Mouse (Mus musculus) erythroblast, embryonic 14.5 days (primary cell): ENCODE measurements around the gene Kpna4. TPM values are rescaled to one million over a fixed set of nuclear protein-coding genes. Genes with fewer than 3 reads are reported as not detected.

Experiments
- H3K27me3 ChIP-seq: 2 replicates; pipeline ENCODE4 v1.6.1; 2012; ENCODE audit warnings: inconsistent platforms; ENCODE audit not compliant: control insufficient read depth
- H3K36me3 ChIP-seq: 2 replicates; pipeline ENCODE4 v1.6.1; 2012; ENCODE audit warnings: mild to moderate bottlenecking, inconsistent platforms; ENCODE audit not compliant: control insufficient read depth
- H3K4me1 ChIP-seq: 2 replicates; pipeline ENCODE4 v1.6.1; 2012; ENCODE audit warnings: inconsistent platforms; ENCODE audit not compliant: control insufficient read depth
- H3K4me3 ChIP-seq: replicated peaks from 2 replicates; pipeline ENCODE3; 2012; ENCODE audit warnings: moderate library complexity, mild to moderate bottlenecking, inconsistent platforms
- H3K9me3 ChIP-seq: 2 replicates; pipeline ENCODE4 v1.6.1; 2012; ENCODE audit warnings: low read length, inconsistent platforms, mixed read lengths; ENCODE audit not compliant: control insufficient read depth
- GATA1 ChIP-seq: IDR thresholded peaks from 2 replicates; pipeline ENCODE4 v1.6.1; 2012; ENCODE audit warnings: low read length, inconsistent platforms, mixed read lengths
- TAL1 ChIP-seq: IDR thresholded peaks from 3 replicates; pipeline ENCODE4 v1.6.1; 2012; ENCODE audit warnings: low read length, inconsistent platforms, mixed read lengths
- polyA plus RNA-seq: library from polyadenylated mRNA; stranded (reverse); fragments of >175 nt; gene quantifications from 2 replicates; pipeline ENCODE4 v1.2.3, GENCODE M21; 2012

The Kpna4 gene
- polyA plus RNA-seq, 1 experiment: 0.58 TPM

- TF ChIP-seq GATA1: no peak
- TF ChIP-seq TAL1: no peak
- Histone ChIP-seq H3K4me1 (peaks cover 91% of the 10 kb centered on the region), H3K4me3 (peak overlapping the region; percentile 58), H3K36me3 (peaks cover 25% of the 10 kb centered on the region), H3K9me3 (no peaks in the 10 kb centered on the region), H3K27me3 (no peaks in the 10 kb centered on the region)
These were observed 71.0 kb downstream of the Kpna4 start for GRCm38 (mm10) chr3:69055871-69056270.

DNA sequence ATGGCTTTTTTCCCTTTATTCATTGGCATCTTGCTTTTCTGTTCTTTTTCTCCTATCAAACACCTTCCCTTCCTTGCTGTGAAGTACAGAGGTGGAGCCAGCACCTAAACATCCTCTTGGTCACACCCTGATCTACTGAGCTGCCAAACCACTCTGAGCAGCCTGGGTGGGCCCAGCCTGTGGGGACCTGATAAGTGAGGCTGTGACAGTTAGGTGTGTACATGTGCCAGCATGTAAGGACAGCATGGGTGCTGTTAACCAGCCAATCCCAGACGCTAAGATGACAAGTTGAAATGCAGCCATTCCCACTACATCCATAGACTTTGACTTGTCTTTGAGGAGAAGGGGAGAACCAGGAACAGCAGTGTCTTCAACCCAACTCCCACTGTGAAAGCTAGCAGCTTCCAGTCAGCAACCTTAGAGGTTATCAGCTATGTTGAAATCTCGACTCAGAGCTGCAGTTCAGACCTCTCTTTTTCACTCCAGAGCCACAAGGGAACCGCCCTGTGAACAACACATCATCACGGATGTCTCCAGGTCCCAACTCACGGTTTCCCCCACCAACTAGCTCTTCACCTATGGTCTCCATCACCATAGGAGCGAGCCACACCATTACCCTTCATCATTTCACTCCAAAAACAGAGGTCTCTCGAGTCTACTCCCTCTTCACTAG, 72.0 kb downstream of the Kpna4 start:
- no peaks in the 10 kb centered on the region for H3K9me3 ChIP-seq
- peaks cover 22% of the 10 kb centered on the region for H3K36me3 ChIP-seq
- H3K27me3 ChIP-seq: no peaks in the 10 kb centered on the region
- peaks cover 92% of the 10 kb centered on the region for H3K4me1 ChIP-seq
- TF ChIP-seq TAL1 (peak; percentile 97), GATA1 (peak; percentile 88)
- peak overlapping the region; percentile 58 for H3K4me3 ChIP-seq

- Histone ChIP-seq H3K4me1 (peaks cover 86% of the 10 kb centered on the region), H3K36me3 (peaks cover 25% of the 10 kb centered on the region), H3K9me3 (no peaks in the 10 kb centered on the region), H3K27me3 (no peaks in the 10 kb centered on the region), H3K4me3 (no peak overlapping the region)
- no peak for TF ChIP-seq TAL1
- TF ChIP-seq GATA1: no peak
These were observed 75.0 kb downstream of the Kpna4 start for GRCm38 (mm10) chr3:69051894-69052293.

DNA sequence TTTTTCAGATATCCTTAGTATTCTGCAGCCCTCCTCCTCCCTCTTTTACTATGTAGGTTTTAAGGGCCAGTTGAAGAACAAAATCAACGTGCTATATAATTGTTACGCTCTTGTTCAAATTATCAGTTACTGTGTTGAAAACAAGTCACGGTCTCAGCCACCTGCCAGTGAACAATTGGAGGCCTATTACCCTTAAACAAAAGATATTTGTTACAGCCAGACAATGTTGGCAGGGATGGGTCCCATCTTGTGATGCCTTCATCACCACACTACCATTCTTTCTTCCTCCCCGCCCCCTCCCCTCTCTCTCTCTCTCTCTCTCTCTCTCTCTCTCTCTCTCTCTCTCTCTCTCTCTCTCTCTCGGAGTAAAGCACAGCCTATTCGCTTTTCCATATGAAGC, 77.9 kb downstream of the Kpna4 start:
- Histone ChIP-seq H3K4me1 (peaks cover 76% of the 10 kb centered on the region), H3K27me3 (no peaks in the 10 kb centered on the region), H3K9me3 (no peaks in the 10 kb centered on the region), H3K4me3 (no peak overlapping the region), H3K36me3 (peaks cover 29% of the 10 kb centered on the region)
- TF ChIP-seq GATA1: no peak
- TF ChIP-seq TAL1: no peak

- TF ChIP-seq TAL1 (no peak), GATA1 (no peak)
- Histone ChIP-seq H3K36me3 (peaks cover 37% of the 10 kb centered on the region), H3K4me1 (peaks cover 63% of the 10 kb centered on the region), H3K9me3 (no peaks in the 10 kb centered on the region), H3K4me3 (no peak overlapping the region), H3K27me3 (no peaks in the 10 kb centered on the region)
These were observed 79.2 kb downstream of the Kpna4 start for GRCm38 (mm10) chr3:69047684-69048083.

DNA sequence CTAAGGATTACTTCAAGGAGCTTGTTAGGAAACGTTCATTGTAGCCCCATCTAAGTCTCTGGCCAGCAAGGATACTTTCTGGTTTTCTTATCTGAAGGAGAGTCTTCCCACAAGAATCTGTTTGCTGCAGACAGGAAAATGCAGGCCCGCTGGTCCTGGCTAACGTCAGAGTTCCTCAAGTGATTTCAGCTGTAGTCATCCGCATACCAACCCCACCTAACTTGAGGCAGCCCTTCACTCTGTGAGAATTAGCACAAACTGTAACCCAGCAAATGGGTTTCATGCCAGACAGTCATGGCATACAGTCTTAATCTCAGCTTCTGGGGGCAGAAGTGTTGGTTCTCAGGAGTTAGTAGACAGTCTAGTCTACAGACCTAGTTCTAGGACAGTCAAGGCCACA, 80.4 kb downstream of the Kpna4 start:
- no peaks in the 10 kb centered on the region for H3K27me3 ChIP-seq
- no peaks in the 10 kb centered on the region for H3K9me3 ChIP-seq
- H3K36me3 ChIP-seq: peaks cover 46% of the 10 kb centered on the region
- no peak for TF ChIP-seq GATA1
- TF ChIP-seq TAL1: no peak
- H3K4me1 ChIP-seq: peaks cover 52% of the 10 kb centered on the region
- peak overlapping the region; percentile 79 for H3K4me3 ChIP-seq

GRCm38 (mm10) chr3:69045750-69046149, 81.2 kb downstream of the Kpna4 start:
- TF ChIP-seq TAL1 (no peak), GATA1 (no peak)
- H3K36me3 ChIP-seq: peaks cover 50% of the 10 kb centered on the region
- H3K9me3 ChIP-seq: no peaks in the 10 kb centered on the region
- peaks cover 54% of the 10 kb centered on the region for H3K4me1 ChIP-seq
- no peaks in the 10 kb centered on the region for H3K27me3 ChIP-seq
- H3K4me3 ChIP-seq: peak overlapping the region; percentile 79

DNA sequence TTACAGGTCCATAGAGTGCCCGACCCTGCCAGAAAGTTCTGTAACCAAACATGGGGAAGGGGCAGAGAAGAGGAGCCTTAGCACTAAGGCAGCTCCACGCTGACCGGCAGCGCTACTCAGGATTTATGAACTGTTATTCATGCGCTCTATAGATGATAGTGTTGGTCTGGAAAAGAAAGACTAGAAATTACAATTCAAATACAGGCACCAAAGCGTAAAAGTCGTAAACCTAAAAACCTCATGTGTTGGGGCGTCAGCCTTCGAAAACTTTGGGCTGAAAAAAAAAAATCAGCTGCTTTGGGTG, 81.6 kb downstream of the Kpna4 start:
- no peaks in the 10 kb centered on the region for H3K27me3 ChIP-seq
- H3K9me3 ChIP-seq: no peaks in the 10 kb centered on the region
- peaks cover 54% of the 10 kb centered on the region for H3K36me3 ChIP-seq
- TF ChIP-seq TAL1 (no peak), GATA1 (no peak)
- peaks cover 56% of the 10 kb centered on the region for H3K4me1 ChIP-seq
- H3K4me3 ChIP-seq: peak overlapping the region; percentile 79

DNA sequence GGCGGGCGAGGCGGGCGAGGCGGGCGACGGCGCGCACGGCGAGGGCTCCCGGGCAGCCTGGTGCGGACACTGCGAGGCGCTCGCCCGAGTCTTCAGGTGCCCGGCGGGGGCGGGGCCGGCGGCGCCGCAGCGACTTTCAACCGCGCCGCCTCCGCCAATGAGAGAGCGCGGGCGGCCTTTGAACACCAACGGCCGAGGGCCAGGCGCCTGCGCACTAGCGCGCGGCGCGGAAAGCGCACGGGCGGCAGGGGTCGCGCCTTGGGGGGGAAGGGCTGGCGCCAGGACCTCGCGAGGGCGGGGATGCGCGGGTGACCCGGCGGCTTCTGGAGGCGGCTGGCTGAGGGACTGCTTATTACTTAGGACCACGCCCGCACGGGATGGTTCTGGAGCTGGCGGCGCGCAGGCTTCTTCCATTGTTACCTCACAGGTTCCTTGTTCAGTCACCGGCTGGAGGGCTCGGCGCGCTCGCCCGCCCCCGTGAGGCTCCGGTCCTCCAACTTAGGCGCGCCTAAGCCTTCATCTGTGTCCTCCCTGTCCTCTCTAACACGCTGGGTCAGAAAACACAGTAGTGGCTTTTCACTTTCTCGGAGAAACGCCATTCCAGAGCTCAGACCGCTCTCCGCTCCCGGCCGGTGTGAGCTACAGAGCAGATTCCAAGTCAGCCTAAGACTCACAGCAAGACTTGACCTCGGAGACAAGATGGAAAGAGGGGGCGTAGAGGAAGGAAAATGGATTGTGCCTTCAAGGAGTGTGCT, 82.1 kb downstream of the Kpna4 start, which contains the start of gene Trim59:
Gene Trim59 (minus strand): TSS at position 111 of the 755 bp plus-strand sequence.
- no peak for TF ChIP-seq TAL1
- no peak for TF ChIP-seq GATA1
- H3K4me3 ChIP-seq: peak within 1 kb of the TSS; percentile 79
- no peaks in the 10 kb centered on the region for H3K9me3 ChIP-seq
- no peaks in the 10 kb centered on the region for H3K27me3 ChIP-seq
- peaks cover 59% of the 10 kb centered on the region for H3K36me3 ChIP-seq
- peaks cover 55% of the 10 kb centered on the region for H3K4me1 ChIP-seq
